Mouse (Mus musculus) CH12.LX (cell line): ENCODE measurements around the gene Cebpe. TPM values are rescaled to one million over a fixed set of nuclear protein-coding genes. Genes with fewer than 3 reads are reported as not detected.

Experiments
- DNase-seq: peaks from one replicate; pipeline ENCODE4 v3.0.0-alpha.2; 2013; ENCODE audit errors: extremely low read depth
- H3K27ac ChIP-seq: 2 replicates; pipeline ENCODE4 v1.5.1; 2012; ENCODE audit warnings: low read depth, mild to moderate bottlenecking, control low read depth, moderate library complexity; ENCODE audit not compliant: insufficient read depth
- H3K27me3 ChIP-seq: replicated peaks from 2 replicates; pipeline ENCODE3; 2012; ENCODE audit warnings: inconsistent platforms
- H3K36me3 ChIP-seq, 2 experiments: replicated peaks in 1 of 2; 2 replicates each; pipeline versions ENCODE3 to v1.6.1; 2012; ENCODE audit warnings: inconsistent platforms in 1 of 2, low read length in 1 of 2, mild to moderate bottlenecking in 1 of 2, mixed read lengths in 1 of 2, moderate library complexity in 1 of 2; ENCODE audit not compliant: control insufficient read depth in 1 of 2, insufficient read depth in 1 of 2
- H3K4me1 ChIP-seq, 2 experiments: 2 replicates each; pipeline ENCODE4 v1.6.1; 2012; ENCODE audit warnings: inconsistent platforms in 1 of 2, moderate library complexity in 1 of 2; ENCODE audit not compliant: insufficient read depth in 2 of 2, control insufficient read depth in 1 of 2
- H3K4me2 ChIP-seq: 2 replicates; pipeline ENCODE4 v1.6.1; 2012; ENCODE audit warnings: low read depth, mild to moderate bottlenecking, control low read depth; ENCODE audit not compliant: poor library complexity, insufficient read depth, severe bottlenecking
- H3K4me3 ChIP-seq, 3 experiments: fragments of 150-350 bp in 1 of 3; sonication (generic) in 1 of 3; replicated peaks in 1 of 3; 2 replicates each; pipeline versions ENCODE3 to v1.5.1; 2011 to 2012; ENCODE audit warnings: low read depth in 2 of 3, low read length in 2 of 3, mild to moderate bottlenecking in 2 of 3, moderate library complexity in 2 of 3, control low read depth in 1 of 3, improper control_type of control experiment in 1 of 3, inconsistent platforms in 1 of 3, mixed read lengths in 1 of 3; ENCODE audit not compliant: poor library complexity in 1 of 3
- H3K79me2 ChIP-seq: replicated peaks from 2 replicates; pipeline ENCODE4 v1.6.1; 2012; ENCODE audit warnings: mild to moderate bottlenecking, moderate library complexity; ENCODE audit not compliant: control insufficient read depth, poor library complexity, insufficient read depth, severe bottlenecking; ENCODE audit errors: extremely low read depth
- H3K9ac ChIP-seq: 2 replicates; pipeline ENCODE4 v1.6.1; 2012; ENCODE audit warnings: low read depth, mild to moderate bottlenecking, control low read depth, moderate library complexity; ENCODE audit not compliant: insufficient read depth
- H3K9me3 ChIP-seq: replicated peaks from 2 replicates; pipeline ENCODE3; 2012; ENCODE audit warnings: low read length, inconsistent platforms, mixed read lengths
- BHLHE40 ChIP-seq: IDR thresholded peaks from 2 replicates; pipeline ENCODE4 v1.6.1; 2011; ENCODE audit warnings: mild to moderate bottlenecking, low read depth, low read length, improper control_type of control experiment
- CHD1 ChIP-seq: IDR thresholded peaks from 2 replicates; pipeline ENCODE4 v1.6.1; 2012; ENCODE audit warnings: low read depth, low read length, improper control_type of control experiment, inconsistent platforms
- CTCF ChIP-seq, 2 experiments: IDR thresholded peaks in 1 of 2; conservative IDR thresholded peaks in 1 of 2; 2 replicates each; pipeline ENCODE4 v1.5.1; 2011 to 2012; ENCODE audit warnings: low read depth in 2 of 2, low read length in 2 of 2, improper control_type of control experiment in 1 of 2, inconsistent platforms in 1 of 2, mild to moderate bottlenecking in 1 of 2, moderate library complexity in 1 of 2
- ELF1 ChIP-seq: IDR thresholded peaks from 2 replicates; pipeline ENCODE4 v1.6.1; 2014; ENCODE audit warnings: low read depth, mild to moderate bottlenecking, inconsistent platforms, low read length, improper control_type of control experiment
- ETS1 ChIP-seq: conservative IDR thresholded peaks from 2 replicates; pipeline ENCODE4 v1.6.1; 2012; ENCODE audit warnings: low read depth, mild to moderate bottlenecking, inconsistent platforms, low read length, improper control_type of control experiment, moderate library complexity
- GABPA ChIP-seq: IDR thresholded peaks from 2 replicates; pipeline ENCODE4 v1.6.1; 2012; ENCODE audit warnings: low read depth, low read length, improper control_type of control experiment, inconsistent platforms; ENCODE audit not compliant: insufficient replicate concordance
- HCFC1 ChIP-seq: IDR thresholded peaks from 2 replicates; pipeline ENCODE4 v1.6.1; 2012; ENCODE audit warnings: low read depth, mild to moderate bottlenecking, inconsistent platforms, low read length, improper control_type of control experiment
- IRF4 ChIP-seq: IDR thresholded peaks from 2 replicates; pipeline ENCODE4 v1.6.1; 2014; ENCODE audit warnings: low read depth, mild to moderate bottlenecking, inconsistent platforms, low read length, improper control_type of control experiment
- JUN ChIP-seq: IDR thresholded peaks from 2 replicates; pipeline ENCODE4 v1.6.1; 2011; ENCODE audit warnings: low read depth, mild to moderate bottlenecking, low read length, improper control_type of control experiment, moderate library complexity; ENCODE audit not compliant: insufficient read depth
- JUND ChIP-seq: conservative IDR thresholded peaks from 2 replicates; pipeline ENCODE4 v1.6.1; 2011; ENCODE audit warnings: low read depth, low read length, improper control_type of control experiment
- KAT2A ChIP-seq: IDR thresholded peaks from 2 replicates; pipeline ENCODE4 v1.6.1; 2012; ENCODE audit warnings: low read length, improper control_type of control experiment, inconsistent platforms; ENCODE audit not compliant: insufficient replicate concordance
- MAFK ChIP-seq: IDR thresholded peaks from 2 replicates; pipeline ENCODE4 v1.6.1; 2011; ENCODE audit warnings: low read length, improper control_type of control experiment; ENCODE audit not compliant: insufficient replicate concordance
- MEF2A ChIP-seq: IDR thresholded peaks from 2 replicates; pipeline ENCODE4 v1.6.1; 2014; ENCODE audit warnings: low read depth, mild to moderate bottlenecking, inconsistent platforms, low read length, improper control_type of control experiment, borderline replicate concordance
- MXI1 ChIP-seq: IDR thresholded peaks from 2 replicates; pipeline ENCODE4 v1.6.1; 2011; ENCODE audit warnings: mild to moderate bottlenecking, low read depth, low read length, improper control_type of control experiment
- MYC ChIP-seq: IDR thresholded peaks from 2 replicates; pipeline ENCODE4 v1.6.1; 2011; ENCODE audit warnings: low read depth, mild to moderate bottlenecking, improper control_type of control experiment, low read length
- NRF1 ChIP-seq: IDR thresholded peaks from 2 replicates; pipeline ENCODE4 v1.6.1; 2014; ENCODE audit warnings: low read depth, mild to moderate bottlenecking, inconsistent platforms, low read length, improper control_type of control experiment, moderate library complexity
- POLR2A ChIP-seq: IDR thresholded peaks from 2 replicates; pipeline ENCODE4 v1.6.1; 2011; ENCODE audit warnings: low read depth, mild to moderate bottlenecking, improper control_type of control experiment, low read length
- POLR2AphosphoS2 ChIP-seq: IDR thresholded peaks from 2 replicates; pipeline ENCODE4 v1.6.1; 2011; ENCODE audit warnings: low read depth, low read length, improper control_type of control experiment
- RAD21 ChIP-seq: IDR thresholded peaks from 2 replicates; pipeline ENCODE4 v1.6.1; 2011; ENCODE audit warnings: low read depth, mild to moderate bottlenecking, low read length, improper control_type of control experiment, moderate library complexity
- SIN3A ChIP-seq: IDR thresholded peaks from 2 replicates; pipeline ENCODE4 v1.6.1; 2012; ENCODE audit warnings: low read length, improper control_type of control experiment, inconsistent platforms
- SMC3 ChIP-seq: IDR thresholded peaks from 2 replicates; pipeline ENCODE4 v1.6.1; 2011; ENCODE audit warnings: low read depth, low read length, improper control_type of control experiment
- TBP ChIP-seq: conservative IDR thresholded peaks from 2 replicates; pipeline ENCODE4 v1.6.1; 2011; ENCODE audit warnings: low read depth, low read length, improper control_type of control experiment
- TCF12 ChIP-seq: IDR thresholded peaks from 2 replicates; pipeline ENCODE4 v1.6.1; 2014; ENCODE audit warnings: low read depth, mild to moderate bottlenecking, inconsistent platforms, low read length, improper control_type of control experiment
- UBTF ChIP-seq: IDR thresholded peaks from 2 replicates; pipeline ENCODE4 v1.6.1; 2012; ENCODE audit warnings: low read depth, mild to moderate bottlenecking, inconsistent platforms, low read length, improper control_type of control experiment, moderate library complexity
- USF1 ChIP-seq: IDR thresholded peaks from 2 replicates; pipeline ENCODE4 v1.6.1; 2014; ENCODE audit warnings: low read depth, mild to moderate bottlenecking, inconsistent platforms, low read length, improper control_type of control experiment
- USF2 ChIP-seq: conservative IDR thresholded peaks from 2 replicates; pipeline ENCODE4 v1.6.1; 2011; ENCODE audit warnings: low read depth, low read length, improper control_type of control experiment
- ZC3H11A ChIP-seq: IDR thresholded peaks from 2 replicates; pipeline ENCODE4 v1.6.1; 2012; ENCODE audit warnings: low read depth, mild to moderate bottlenecking, inconsistent platforms, low read length, improper control_type of control experiment
- ZKSCAN1 ChIP-seq: IDR thresholded peaks from 2 replicates; pipeline ENCODE4 v1.6.1; 2012; ENCODE audit warnings: low read depth, inconsistent platforms, low read length, improper control_type of control experiment, borderline replicate concordance
- ZMIZ1 ChIP-seq: IDR thresholded peaks from 2 replicates; pipeline ENCODE4 v1.6.1; 2012; ENCODE audit warnings: low read depth, mild to moderate bottlenecking, inconsistent platforms, low read length, improper control_type of control experiment
- ZNF384 ChIP-seq: IDR thresholded peaks from 2 replicates; pipeline ENCODE4 v1.6.1; 2012; ENCODE audit warnings: low read depth, low read length, improper control_type of control experiment, inconsistent platforms
- dilution Hi-C: fragments of 300-500 bp; cut with MboI; formaldehyde crosslinking; loops from 2 replicates; pipeline ENCODE4 v1.14.3; 2020; ENCODE audit warnings: low sequenced_read_pairs; ENCODE audit not compliant: extremely low pct_unique_long_range_greater_than_20kb, extremely low pct_ligation_motif_present
- in situ Hi-C: fragments of 300-500 bp; cut with MboI; formaldehyde crosslinking; loops from 3 replicates; pipeline ENCODE4 v1.14.3; 2019; ENCODE audit warnings: low sequenced_read_pairs, low pct_ligation_motif_present, low pct_unique_long_range_greater_than_20kb, mixed read lengths
- polyA plus RNA-seq: library from polyadenylated mRNA; unstranded; fragments of >175 nt; gene quantifications from 2 replicates; pipeline ENCODE4 v1.2.1, GENCODE M21; 2012; ENCODE audit warnings: low read depth; ENCODE audit not compliant: insufficient read length
- total RNA-seq, 2 experiments: library from RNA; depleted of rRNA; stranded (reverse); fragments of 300-350 nt in 1 of 2; fragments of >200 nt in 1 of 2; gene quantifications; 2 replicates each; pipeline ENCODE4 v1.2.3; 2012 to 2014

Cebpe gene
- total and polyA plus RNA-seq, 3 experiments = 0.34 TPM; not detected in 2

- peak overlapping the region; percentile 89 for H3K4me2 ChIP-seq
- peak overlapping the region; percentile 99 for H3K9ac ChIP-seq
- H3K4me1 ChIP-seq = peaks cover 2 to 44% of the 10 kb centered on the region in 2 experiments; a peak in 3 of 4 replicates
- TF ChIP-seq KAT2A = no peak
- no peak for TF ChIP-seq RAD21
- TF ChIP-seq ZNF384 = no peak
- TF ChIP-seq SIN3A = peak; percentile 6; the same call in 1 of the 2 replicates
- no peak for TF ChIP-seq ZKSCAN1
- TF ChIP-seq SMC3 = no peak
- TF ChIP-seq JUN = no peak
- no peak for TF ChIP-seq IRF4
- TF ChIP-seq ETS1 = 0 out of 2 replicates have a peak, but pooled peaks have one; percentile 4
- TF ChIP-seq, all 38 proteins: peak for 2
- Histone ChIP-seq H3K9me3 (no peaks in the 10 kb centered on the region), H3K27me3 (no peaks in the 10 kb centered on the region), H3K36me3 (peaks cover 29 to 49% of the 10 kb centered on the region in 2 experiments), H3K27ac (no peak overlapping the region), H3K79me2 (peaks cover 58% of the 10 kb centered on the region), H3K4me3 (peak overlapping the region; percentile 81 to 98 (median 82))
- dilution Hi-C loops = no loop called here
- in situ Hi-C loops = no loop called here
- DNase-seq = peak; percentile 17
Observed at GRCm38 (mm10) chr14:54687251-54687650, 24.7 kb downstream of the Cebpe start.

- Histone ChIP-seq H3K27ac (peak within 1 kb of the TSS; percentile 78), H3K9ac (peak within 1 kb of the TSS; percentile 99), H3K4me3 (peak within 1 kb of the TSS; percentile 81 to 98 (median 82)), H3K4me1 (peaks cover 2 to 44% of the 10 kb centered on the region in 2 experiments; a peak in 3 of 4 replicates), H3K36me3 (peaks cover 28 to 55% of the 10 kb centered on the region in 2 experiments), H3K4me2 (peak within 1 kb of the TSS; percentile 98), H3K9me3 (no peaks in the 10 kb centered on the region), H3K79me2 (peaks cover 61% of the 10 kb centered on the region), H3K27me3 (no peaks in the 10 kb centered on the region)
- dilution Hi-C loops (no loop called here), in situ Hi-C loops (no loop called here)
- DNase-seq = peak; percentile 99
- no peak for TF ChIP-seq JUN
- peak; percentile 43; the same call in 1 of the 2 replicates for TF ChIP-seq IRF4
- TF ChIP-seq CHD1 = no peak
- TF ChIP-seq POLR2AphosphoS2 = peak; percentile 65
- peak; percentile 57 for TF ChIP-seq MXI1
- no peak for TF ChIP-seq NRF1
- TF ChIP-seq UBTF = no peak
- TF ChIP-seq ZC3H11A = no peak
- peak; percentile 59 for TF ChIP-seq ZMIZ1
- TF ChIP-seq GABPA = no peak
- no peak for TF ChIP-seq USF2
- TF ChIP-seq JUND = no peak
- no peak for TF ChIP-seq MEF2A
- TF ChIP-seq USF1 = no peak
- peak; percentile 74 for TF ChIP-seq HCFC1
- 0 out of 2 replicates have a peak, but pooled peaks have one; percentile 6 for TF ChIP-seq ETS1
- no peak for TF ChIP-seq SMC3
- TF ChIP-seq ELF1 = peak; percentile 91
- no peak for TF ChIP-seq SIN3A
- TF ChIP-seq POLR2A = peak; percentile 83
- TF ChIP-seq ZKSCAN1 = no peak
- TF ChIP-seq MYC = no peak
- TF ChIP-seq TBP = 0 out of 2 replicates have a peak, but pooled peaks have one; percentile 25
- TF ChIP-seq TCF12 = peak; percentile 88
- no peak for TF ChIP-seq CTCF (conservative IDR thresholded peaks at IDR 0.05 in 1 of 2, IDR thresholded peaks at IDR 0.05 in 1 of 2; ENCODE audit: low read depth in 2 of 2, low read length in 2 of 2)
- no peak for TF ChIP-seq BHLHE40
- TF ChIP-seq ZNF384 = no peak
- TF ChIP-seq KAT2A = peak; percentile 76
- TF ChIP-seq MAFK = no peak
Observed at GRCm38 (mm10) chr14:54686522-54687143, 25.3 kb downstream of the Cebpe start, which contains the start of gene Acin1. Acin1 (minus strand) TSS chr14:54686931.
